Mouse (Mus musculus) cerebellum, adult 2 months (tissue): ENCODE measurements at regions not wholly inside any gene's neighbourhood (a gene's known extent, or its start where the extent isn't known, plus 50 kb on each side); places are given as distances from the start of the nearest gene placed in this dataset.

Source experiments
- CTCF ChIP-seq: fragments of 200-500 bp; IDR thresholded peaks from 2 replicates; pipeline ENCODE4 v1.5.1; 2011; ENCODE audit warnings: low read depth, mild to moderate bottlenecking, control low read depth, low read length, moderate library complexity, borderline replicate concordance; ENCODE audit not compliant: insufficient read depth
- POLR2A ChIP-seq: fragments of 200-500 bp; IDR thresholded peaks from 2 replicates; pipeline ENCODE4 v1.6.1; 2011; ENCODE audit warnings: low read length, control low read depth, borderline replicate concordance; ENCODE audit not compliant: insufficient read depth

DNA sequence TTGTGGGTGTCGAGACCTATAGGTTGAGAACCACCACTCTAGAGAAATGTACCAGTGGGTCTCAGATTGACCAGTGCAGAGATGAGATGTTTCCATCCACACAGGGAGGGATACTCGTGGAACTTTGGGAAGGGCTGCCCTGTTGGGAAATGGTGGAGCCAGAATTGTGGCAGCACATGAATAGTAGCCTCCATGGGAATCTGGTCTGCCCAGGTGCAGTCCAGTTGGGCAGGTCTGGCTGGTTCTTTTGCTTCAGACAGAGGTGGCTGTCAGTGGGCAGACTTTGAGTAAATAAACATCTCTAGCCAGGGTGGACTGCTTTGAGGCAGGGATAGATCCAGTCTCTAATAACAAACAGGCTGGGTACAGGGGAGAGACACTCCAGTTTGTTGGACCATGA is 126.0 kb upstream of the Sash1 start:
- TF ChIP-seq CTCF = no peak
- TF ChIP-seq POLR2A = no peak
